Mouse (Mus musculus): ENCODE data around the gene Zfp873. TPM values are rescaled to one million over a fixed set of nuclear protein-coding genes. Genes with fewer than 3 reads are reported as not detected.
"Not testable (repeated sequence)": the region's sequence is repeated elsewhere in the genome, so short reads cannot be mapped to it uniquely, and the experiment has no call there.

Zfp873 gene
- polyA plus RNA-seq (2015; fragmentation: Nextera tagmentation; extraction: Ambion mirVana), result 12.9 and 15.6 TPM in 2 replicates

DNA sequence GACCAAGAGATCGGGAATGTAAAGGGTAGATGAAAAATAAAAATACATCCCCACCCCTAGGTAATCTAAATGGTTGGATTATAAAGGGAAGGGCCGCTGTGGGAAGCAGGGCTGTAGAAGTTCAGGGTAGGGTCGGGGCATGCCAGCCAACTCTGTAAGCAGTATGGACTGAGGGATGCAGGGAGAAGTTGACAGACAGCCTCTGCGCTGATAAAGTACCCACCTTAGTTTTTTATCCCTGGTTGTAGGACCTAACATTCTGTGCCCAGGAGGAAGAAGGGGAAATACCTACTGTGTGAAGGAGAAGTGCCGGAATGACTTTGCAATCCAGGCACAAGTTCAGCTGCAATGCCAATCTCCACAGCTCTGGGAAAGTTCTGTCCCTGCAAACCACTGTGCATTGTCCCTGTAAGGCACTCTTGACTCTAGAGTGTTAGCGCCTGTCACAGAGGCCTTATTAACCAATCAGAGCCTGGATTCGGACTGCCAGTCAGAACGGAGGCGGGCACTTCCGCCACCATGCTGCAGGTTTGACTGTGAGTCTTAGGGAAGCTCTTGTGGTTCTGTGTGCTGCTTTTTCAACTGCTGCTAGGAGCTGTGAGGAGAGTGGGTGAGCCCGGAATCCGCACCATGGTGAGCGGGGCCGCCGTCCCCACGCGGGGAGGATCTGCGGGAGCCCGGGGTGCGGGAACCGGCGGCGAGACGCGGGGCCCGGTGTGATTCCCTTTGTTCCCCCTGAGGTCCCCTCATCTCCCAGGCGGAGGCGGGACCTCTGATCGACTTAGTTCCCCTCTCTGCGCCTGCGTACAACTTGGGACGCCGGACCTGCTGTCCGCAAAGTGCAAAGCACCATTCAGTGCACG is at the start of gene Zfp873:
Gene Zfp873 (plus strand): TSS at position 527 of the 863 bp plus-strand sequence.
- peaks cover 3% of the 10 kb centered on the region; the same call in 1 of the 2 replicates for H3K4me1 ChIP-seq (replicated peaks; ENCODE audit: control insufficient read depth, insufficient read depth, low read length)
- 7% methylated on average over 35 of the region's 35 CpGs for WGBS

DNA sequence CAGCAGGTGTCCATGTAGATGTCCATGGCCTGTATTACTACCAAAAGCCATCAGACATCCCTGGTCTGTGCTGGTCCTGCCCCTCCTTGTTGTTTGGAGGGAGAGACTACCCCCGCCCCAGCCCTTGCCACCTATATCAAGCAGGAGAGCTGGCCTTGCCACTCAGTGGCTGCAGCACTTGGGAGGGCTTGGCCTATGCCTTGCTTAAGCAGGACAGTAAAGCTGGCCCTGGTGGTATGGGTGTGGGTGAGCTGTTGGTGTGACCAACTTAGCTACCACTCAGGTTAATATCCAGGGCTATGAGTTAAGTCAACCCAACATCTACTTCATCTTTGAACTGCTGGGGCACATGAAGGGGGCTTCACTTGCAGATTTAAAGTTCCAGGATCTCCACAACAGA is 44.7 kb upstream of the Zfp873 start:
- not testable (repeated sequence) for H3K9ac ChIP-seq (ENCODE audit: low read length); H3K4me2 ChIP-seq (ENCODE audit: low read depth, low read length); H3K27ac ChIP-seq (ENCODE audit: low read length); H3K36me3 ChIP-seq (ENCODE audit: control insufficient read depth, insufficient read depth, low read length); ATAC-seq (ENCODE audit: low read depth); H3K27me3 ChIP-seq (ENCODE audit: control insufficient read depth, insufficient read depth, low read depth, low read length); H3K4me3 ChIP-seq (ENCODE audit: low read length); H3K9me3 ChIP-seq (ENCODE audit: control insufficient read depth, low read length); H3K4me1 ChIP-seq (replicated peaks; ENCODE audit: control insufficient read depth, insufficient read depth, low read length)
- WGBS, result 100% methylated on average over 1 of the region's 1 CpGs

More for the DNA sequence above, at the start of gene Zfp873:
- H3K9ac ChIP-seq (ENCODE audit: low read length), result peak within 1 kb of the TSS; percentile 85
- peaks cover 30% of the 10 kb centered on the region for H3K9me3 ChIP-seq (ENCODE audit: control insufficient read depth, low read length)
- ATAC-seq (ENCODE audit: low read depth), result peak; percentile 100
- H3K4me2 ChIP-seq (ENCODE audit: low read depth, low read length), result peak within 1 kb of the TSS; percentile 63
- peak within 1 kb of the TSS; percentile 70 for H3K4me3 ChIP-seq (ENCODE audit: low read length)
- no peaks in the 10 kb centered on the region for H3K27me3 ChIP-seq (ENCODE audit: control insufficient read depth, insufficient read depth, low read depth, low read length)
- H3K27ac ChIP-seq (ENCODE audit: low read length), result peak within 1 kb of the TSS; percentile 95
- H3K36me3 ChIP-seq (ENCODE audit: control insufficient read depth, insufficient read depth, low read length), result peaks cover 10% of the 10 kb centered on the region; the same call in 1 of the 2 replicates

- H3K4me3 ChIP-seq (ENCODE audit: low read length); H3K4me2 ChIP-seq (ENCODE audit: low read depth, low read length); ATAC-seq (ENCODE audit: low read depth); H3K4me1 ChIP-seq (replicated peaks; ENCODE audit: control insufficient read depth, insufficient read depth, low read length); H3K27me3 ChIP-seq (ENCODE audit: control insufficient read depth, insufficient read depth, low read depth, low read length); H3K27ac ChIP-seq (ENCODE audit: low read length); H3K9ac ChIP-seq (ENCODE audit: low read length); H3K36me3 ChIP-seq (ENCODE audit: control insufficient read depth, insufficient read depth, low read length); H3K9me3 ChIP-seq (ENCODE audit: control insufficient read depth, low read length): not testable (repeated sequence)
- WGBS, result 47% methylated on average over 1 of the region's 2 CpGs
These were observed 43.1 kb upstream of the Zfp873 start for GRCm38 (mm10) chr10:82004822-82005221.

- Histone ChIP-seq H3K9ac (ENCODE audit: low read length) (no peak overlapping the region), H3K36me3 (ENCODE audit: control insufficient read depth, insufficient read depth, low read length) (no peaks in the 10 kb centered on the region)
These were observed 5.7 kb upstream of the Zfp873 start for GRCm38 (mm10) chr10:82042191-82042590.

GRCm38 (mm10) chr10:82046603-82047002 is 1.3 kb upstream of the Zfp873 start:
- peaks cover 3% of the 10 kb centered on the region; the same call in 1 of the 2 replicates for H3K4me1 ChIP-seq (replicated peaks; ENCODE audit: control insufficient read depth, insufficient read depth, low read length)
- ATAC-seq (ENCODE audit: low read depth), result no peak
- no peaks in the 10 kb centered on the region for H3K27me3 ChIP-seq (ENCODE audit: control insufficient read depth, insufficient read depth, low read depth, low read length)
- no peak overlapping the region for H3K9ac ChIP-seq (ENCODE audit: low read length)
- no peak overlapping the region for H3K4me2 ChIP-seq (ENCODE audit: low read depth, low read length)
- peaks cover 19% of the 10 kb centered on the region for H3K9me3 ChIP-seq (ENCODE audit: control insufficient read depth, low read length)
- WGBS, result 87% methylated on average over 3 of the region's 3 CpGs
- no peak overlapping the region for H3K4me3 ChIP-seq (ENCODE audit: low read length)
- H3K36me3 ChIP-seq (ENCODE audit: control insufficient read depth, insufficient read depth, low read length), result peaks cover 5% of the 10 kb centered on the region; the same call in 1 of the 2 replicates
- H3K27ac ChIP-seq (ENCODE audit: low read length), result no peak overlapping the region

More at GRCm38 (mm10) chr10:82042191-82042590, 5.7 kb upstream of the Zfp873 start:
- Histone ChIP-seq H3K4me2 (ENCODE audit: low read depth, low read length) (no peak overlapping the region), H3K4me1 (replicated peaks; ENCODE audit: control insufficient read depth, insufficient read depth, low read length) (peaks cover under 1% of the 10 kb centered on the region; the same call in 1 of the 2 replicates), H3K4me3 (ENCODE audit: low read length) (no peak overlapping the region), H3K27me3 (ENCODE audit: control insufficient read depth, insufficient read depth, low read depth, low read length) (no peaks in the 10 kb centered on the region), H3K9me3 (ENCODE audit: control insufficient read depth, low read length) (peaks cover 4% of the 10 kb centered on the region; the same call in 1 of the 2 replicates), H3K27ac (ENCODE audit: low read length) (no peak overlapping the region)
- WGBS, result 69% methylated on average over 2 of the region's 2 CpGs
- no peak for ATAC-seq (ENCODE audit: low read depth)

GRCm38 (mm10) chr10:82048460-82048804 is 509 bp downstream of the Zfp873 start:
- Histone ChIP-seq H3K27ac (ENCODE audit: low read length) (peak overlapping the region; percentile 95; the same call in 1 of the 2 replicates), H3K9me3 (ENCODE audit: control insufficient read depth, low read length) (peaks cover 32% of the 10 kb centered on the region), H3K9ac (ENCODE audit: low read length) (peak overlapping the region; percentile 85), H3K36me3 (ENCODE audit: control insufficient read depth, insufficient read depth, low read length) (peaks cover 12% of the 10 kb centered on the region), H3K4me2 (ENCODE audit: low read depth, low read length) (peak overlapping the region; percentile 63), H3K4me3 (ENCODE audit: low read length) (peak overlapping the region; percentile 70)
- not testable (repeated sequence) for H3K4me1 ChIP-seq (replicated peaks; ENCODE audit: control insufficient read depth, insufficient read depth, low read length); H3K27me3 ChIP-seq (ENCODE audit: control insufficient read depth, insufficient read depth, low read depth, low read length)
- ATAC-seq (ENCODE audit: low read depth), result peak; percentile 22; the same call in 1 of the 2 replicates
- 21% methylated on average over 10 of the region's 10 CpGs for WGBS

DNA sequence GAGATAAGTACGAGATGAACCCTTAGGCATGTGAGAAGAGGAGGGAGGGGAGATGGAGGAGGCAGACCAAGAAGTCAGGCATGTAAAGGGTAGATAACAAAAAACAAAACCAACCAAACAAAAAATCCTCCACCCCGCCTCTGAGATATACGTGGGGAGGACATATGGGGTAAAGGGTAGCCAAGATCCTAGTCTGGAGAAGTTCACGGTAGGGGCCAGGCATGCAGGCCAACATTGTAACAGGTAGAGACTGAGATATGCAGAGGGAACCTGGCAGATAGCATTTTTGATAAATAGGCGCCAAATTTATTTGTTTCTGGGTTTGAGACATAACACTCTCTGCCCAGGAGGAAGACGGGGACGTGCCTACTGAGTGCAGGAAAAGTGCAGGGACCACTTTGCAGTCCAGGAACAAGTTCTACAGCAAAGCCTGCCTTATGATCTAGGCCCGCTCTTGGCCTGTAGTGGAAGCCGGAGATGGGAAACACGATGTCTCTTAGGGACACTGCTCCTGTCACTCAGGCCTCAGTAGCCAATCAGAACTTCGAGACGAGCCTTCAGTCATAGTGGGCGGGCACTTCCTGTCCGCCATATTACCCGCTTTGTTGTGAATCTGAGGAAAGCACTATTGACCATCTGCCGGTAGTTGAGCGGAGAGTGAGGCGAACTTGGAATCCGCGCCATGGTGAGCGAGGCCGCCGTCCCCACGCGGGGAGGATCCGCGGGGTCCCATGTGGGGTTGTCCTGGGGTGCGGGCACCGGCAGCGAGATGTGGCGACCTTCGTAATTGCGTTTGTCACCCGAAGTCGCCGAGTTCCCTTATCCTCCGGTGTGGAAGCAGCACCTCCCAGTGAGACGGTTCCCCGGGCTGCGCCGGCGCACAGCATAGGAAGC is 35.1 kb downstream of the Zfp873 start, which contains the start of gene BC024063:
Gene BC024063 (plus strand): TSS at position 626 of the 894 bp plus-strand sequence.
- Histone ChIP-seq H3K4me3 (ENCODE audit: low read length) (peak within 1 kb of the TSS; percentile 58), H3K9ac (ENCODE audit: low read length) (peak within 1 kb of the TSS; percentile 69), H3K4me2 (ENCODE audit: low read depth, low read length) (peak within 1 kb of the TSS; percentile 55), H3K27ac (ENCODE audit: low read length) (peak within 1 kb of the TSS; percentile 70)
- H3K36me3 ChIP-seq (ENCODE audit: control insufficient read depth, insufficient read depth, low read length); H3K9me3 ChIP-seq (ENCODE audit: control insufficient read depth, low read length); H3K4me1 ChIP-seq (replicated peaks; ENCODE audit: control insufficient read depth, insufficient read depth, low read length); H3K27me3 ChIP-seq (ENCODE audit: control insufficient read depth, insufficient read depth, low read depth, low read length): not testable (repeated sequence)
- 15% methylated on average over 39 of the region's 42 CpGs for WGBS
- ATAC-seq (ENCODE audit: low read depth), result peak; percentile 99

DNA sequence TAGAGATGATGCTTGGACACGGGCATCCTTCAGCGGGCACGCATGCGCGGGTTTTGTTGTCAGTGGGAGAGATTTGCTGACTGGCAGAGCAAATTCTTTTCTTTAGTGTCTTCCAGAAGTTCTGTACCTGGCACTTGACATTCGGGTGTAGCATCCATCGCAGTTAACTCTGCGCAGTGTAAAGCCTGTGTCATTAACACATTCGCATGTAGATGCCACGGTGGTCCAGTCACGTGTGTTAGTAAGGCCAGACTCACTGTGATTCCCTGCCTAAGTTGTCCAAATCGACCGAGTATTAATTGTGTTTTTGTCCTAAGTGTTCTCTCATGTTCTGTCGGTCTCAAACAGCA is 35.7 kb downstream of the Zfp873 start:
- not testable (repeated sequence) for H3K27me3 ChIP-seq (ENCODE audit: control insufficient read depth, insufficient read depth, low read depth, low read length); ATAC-seq (ENCODE audit: low read depth); H3K4me1 ChIP-seq (replicated peaks; ENCODE audit: control insufficient read depth, insufficient read depth, low read length); H3K9me3 ChIP-seq (ENCODE audit: control insufficient read depth, low read length); H3K36me3 ChIP-seq (ENCODE audit: control insufficient read depth, insufficient read depth, low read length); H3K27ac ChIP-seq (ENCODE audit: low read length)
- 14% methylated on average over 14 of the region's 14 CpGs for WGBS
- Histone ChIP-seq H3K4me3 (ENCODE audit: low read length) (peak overlapping the region; percentile 58), H3K4me2 (ENCODE audit: low read depth, low read length) (peak overlapping the region; percentile 55), H3K9ac (ENCODE audit: low read length) (peak overlapping the region; percentile 69)
